Mouse (Mus musculus) small intestine, adult 2 months (tissue): ENCODE data around the gene Nsd2.

Experiments used
- CTCF ChIP-seq: fragments of 200-500 bp; IDR thresholded peaks from 2 replicates; pipeline ENCODE4 v1.5.1; 2012; ENCODE audit warnings: low read depth, mild to moderate bottlenecking, control low read depth, inconsistent platforms, low read length, moderate library complexity, mixed read lengths; ENCODE audit not compliant: insufficient replicate concordance, insufficient read length; ENCODE audit errors: extremely low read depth
- POLR2A ChIP-seq: fragments of 200-500 bp; IDR thresholded peaks from 2 replicates; pipeline ENCODE4 v1.6.1; 2012; ENCODE audit warnings: low read depth, mild to moderate bottlenecking, control low read depth, inconsistent platforms, low read length, moderate library complexity

DNA sequence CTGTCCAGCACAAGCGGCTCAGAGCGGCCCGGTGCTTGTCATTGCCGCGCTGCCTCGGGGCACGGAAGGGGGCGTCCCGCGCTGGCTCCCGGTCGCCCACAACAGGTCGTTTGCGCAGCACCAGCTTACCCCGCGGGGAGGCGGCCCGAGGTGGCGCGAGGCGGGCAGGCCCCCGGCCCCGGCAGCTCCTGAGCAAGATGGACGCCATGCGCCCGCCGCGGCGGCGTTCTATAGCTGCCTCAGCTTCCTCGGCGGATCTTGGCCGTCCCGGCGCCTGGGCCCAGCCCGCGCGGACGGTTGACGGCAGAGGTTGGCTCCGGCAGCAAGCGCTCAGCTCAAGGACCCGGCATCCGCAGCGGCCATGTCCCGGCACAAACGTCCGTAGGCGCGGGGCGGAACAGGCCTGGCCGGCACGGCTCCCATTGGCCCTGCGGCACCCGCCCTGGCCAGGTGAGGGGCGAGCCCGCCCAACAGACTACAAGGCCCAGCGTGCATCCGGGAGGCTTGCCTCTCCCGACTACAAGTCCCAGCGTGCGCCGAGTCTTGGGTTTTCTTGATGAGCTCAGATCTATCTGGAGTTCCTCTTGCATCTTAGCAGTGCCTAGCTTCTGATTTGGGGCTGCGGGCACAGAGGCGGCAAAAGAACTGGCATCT is 38.1 kb upstream of the Nsd2 start, which contains the start of gene Letm1:
- TF ChIP-seq CTCF (no peak), POLR2A (peak; percentile 80)
